Mouse (Mus musculus) layer of hippocampus, adult 18-20 months (tissue): ENCODE results near the gene Nrbf2. TPM values are rescaled to one million over a fixed set of nuclear protein-coding genes. Genes with fewer than 3 reads are reported as not detected.
A peak's percentile ranks its signal among the peaks of the same experiment; 100 is the strongest.

Experiments
- DNase-seq, 2 experiments: peaks; one replicate each; pipeline ENCODE4 v3.0.0; 2022; ENCODE audit warnings: low spot score in 2 of 2
- long read RNA-seq: library from polyadenylated mRNA; stranded (forward); transcript quantifications from one replicate; pipeline ENCODE4 v2.0.0, GENCODE M21; 2021
- total RNA-seq, 2 experiments: library from RNA; stranded (reverse); gene quantifications; 2 replicates each; pipeline ENCODE4 v1.2.3; 2021

Nrbf2 gene
- total RNA-seq: 10 to 100 TPM; 18.4 to 21.6 TPM
- long read RNA-seq, transcript Nrbf2-201 (4 exons, 1,813 nt): major isoform, 44 of 49 reads
- long read RNA-seq, partial matches to known transcripts: 0 of 49 reads
- long read RNA-seq, other reads (novel, unspliced or antisense): 5 of 49 reads

DNA sequence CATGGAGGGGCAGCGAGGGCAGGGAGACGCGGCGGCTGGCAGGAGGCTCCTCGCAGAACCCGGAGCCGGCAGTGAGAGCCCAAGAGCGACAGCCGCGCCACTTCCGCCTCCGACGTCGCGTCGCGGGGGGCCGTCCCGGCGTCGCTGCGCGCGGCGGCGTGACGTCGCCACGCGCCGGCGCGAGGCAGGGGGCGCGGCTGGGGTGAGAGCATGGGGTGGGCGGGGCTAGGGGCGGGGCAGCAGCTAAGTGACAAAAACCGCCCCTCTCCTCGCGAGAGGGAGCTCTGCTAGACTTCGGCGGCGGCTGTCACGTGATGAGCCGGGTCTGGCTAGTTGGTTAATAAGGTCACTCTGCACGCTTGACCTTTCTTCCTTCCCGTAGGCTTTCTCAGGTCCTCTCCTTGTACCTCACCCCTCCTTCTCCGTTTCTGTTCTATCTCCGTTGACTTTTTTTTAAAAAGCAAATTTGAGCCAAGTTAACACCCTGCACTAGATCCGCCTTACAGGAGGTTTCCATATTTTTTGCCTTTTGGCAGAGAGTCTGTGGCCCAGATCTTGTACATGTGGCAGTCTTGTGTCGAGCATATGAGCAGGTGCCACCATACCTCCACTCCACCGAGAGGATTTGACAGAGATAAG lies at the start of gene Nrbf2:
TSS of gene Nrbf2 (minus strand) at position 130 of the 639 bp plus-strand sequence.
- peak; percentile 61 to 83 for DNase-seq

- DNase-seq: no peak
Measured at GRCm38 (mm10) chr10:67330580-67330979, 45.5 kb upstream of the Nrbf2 start.

GRCm38 (mm10) chr10:67329661-67330060 lies 44.6 kb upstream of the Nrbf2 start:
- no peak for DNase-seq

- no peak for DNase-seq
Measured at GRCm38 (mm10) chr10:67328208-67328607, 43.1 kb upstream of the Nrbf2 start.

- no peak for DNase-seq
Measured at GRCm38 (mm10) chr10:67324036-67324435, 38.9 kb upstream of the Nrbf2 start.

- DNase-seq: no peak
Measured at GRCm38 (mm10) chr10:67321396-67321795, 36.3 kb upstream of the Nrbf2 start.

- peak in 1 of 2 experiments; percentile 4 for DNase-seq
Measured at GRCm38 (mm10) chr10:67320207-67320859, 35.2 kb upstream of the Nrbf2 start.

DNA sequence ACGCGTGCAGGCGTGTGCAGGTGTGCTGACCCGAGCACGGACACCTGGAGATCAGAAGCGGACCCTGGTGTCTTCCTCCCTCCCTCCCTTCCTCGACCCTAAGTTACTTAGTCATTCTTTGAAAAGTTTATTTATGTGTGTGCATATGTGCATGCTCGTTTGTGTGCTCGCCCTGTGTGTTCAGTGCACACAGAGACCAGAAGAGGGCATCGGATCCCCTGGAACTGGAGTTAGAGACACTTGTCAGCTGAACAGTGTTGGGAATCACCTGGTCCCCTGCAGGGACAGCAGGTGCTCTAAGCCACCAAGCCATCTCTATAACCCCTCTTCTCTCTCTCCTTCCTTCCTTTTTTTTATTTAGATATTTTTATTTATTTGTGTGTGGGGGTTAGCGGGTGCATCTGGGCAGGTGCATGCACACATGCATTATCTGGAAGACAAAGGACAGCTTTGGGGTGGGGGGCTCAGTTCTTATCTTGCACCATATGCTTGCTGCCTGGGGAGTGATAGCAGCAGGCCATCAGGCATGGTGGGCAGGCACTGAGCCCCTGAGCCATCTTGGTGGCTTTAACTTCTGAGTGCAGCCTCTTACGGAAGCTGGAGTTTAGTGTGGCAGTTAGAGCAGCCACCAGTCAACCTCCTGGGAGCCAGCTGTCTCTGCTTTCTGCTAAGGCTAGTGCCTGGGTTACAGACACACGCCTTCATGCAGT lies 34.1 kb upstream of the Nrbf2 start:
- no peak for DNase-seq

- peak in 1 of 2 experiments; percentile 5 for DNase-seq
Measured at GRCm38 (mm10) chr10:67317931-67318460, 32.9 kb upstream of the Nrbf2 start.

DNA sequence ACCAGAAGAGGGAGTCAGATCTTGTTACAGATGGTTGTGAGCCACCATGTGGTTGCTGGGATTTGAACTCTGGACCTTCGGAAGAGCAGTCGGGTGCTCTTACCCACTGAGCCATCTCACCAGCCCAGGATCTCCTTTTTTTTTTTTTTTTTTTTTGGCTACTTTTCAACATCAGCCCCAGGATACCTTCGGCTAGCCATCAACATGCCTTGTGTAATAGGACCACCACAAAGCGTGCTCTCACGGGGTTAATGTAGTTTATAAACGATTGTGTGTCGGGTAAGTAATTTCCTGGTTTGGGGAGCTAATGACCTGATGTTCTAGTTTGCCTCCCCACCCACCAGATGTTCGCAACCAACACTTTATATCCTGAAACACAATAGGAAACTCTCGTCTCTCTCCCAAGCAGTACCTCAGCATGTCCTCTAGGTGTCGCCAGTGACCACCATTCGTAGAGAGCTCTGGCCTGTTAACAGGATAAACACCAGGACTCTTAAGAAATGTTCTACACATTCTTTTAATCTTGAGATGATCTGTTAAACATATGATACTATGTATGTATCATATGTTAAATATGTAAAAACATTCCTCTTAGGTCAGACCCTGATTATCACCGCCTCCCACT lies 29.8 kb upstream of the Nrbf2 start:
- DNase-seq: peak in 1 of 2 experiments; percentile 66

DNA sequence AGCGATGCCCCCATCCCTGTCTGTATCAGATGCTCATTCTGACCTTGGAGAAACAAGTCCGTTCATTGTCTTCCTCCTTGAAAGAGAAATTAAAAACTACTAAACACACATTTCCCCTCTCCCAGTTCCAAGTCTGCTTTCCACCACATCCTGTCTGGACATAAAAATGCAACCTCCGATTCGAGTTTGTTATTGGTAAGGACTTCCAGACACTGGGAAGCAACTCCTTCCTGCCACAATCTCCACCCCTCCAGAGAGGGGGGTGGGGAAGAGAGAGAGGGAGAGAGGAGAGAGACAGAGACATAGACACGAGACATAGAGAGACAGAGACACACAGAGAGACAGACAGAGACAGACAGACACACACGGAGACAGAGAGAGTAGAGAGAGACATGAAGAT lies 27.4 kb upstream of the Nrbf2 start:
- DNase-seq: no peak

DNA sequence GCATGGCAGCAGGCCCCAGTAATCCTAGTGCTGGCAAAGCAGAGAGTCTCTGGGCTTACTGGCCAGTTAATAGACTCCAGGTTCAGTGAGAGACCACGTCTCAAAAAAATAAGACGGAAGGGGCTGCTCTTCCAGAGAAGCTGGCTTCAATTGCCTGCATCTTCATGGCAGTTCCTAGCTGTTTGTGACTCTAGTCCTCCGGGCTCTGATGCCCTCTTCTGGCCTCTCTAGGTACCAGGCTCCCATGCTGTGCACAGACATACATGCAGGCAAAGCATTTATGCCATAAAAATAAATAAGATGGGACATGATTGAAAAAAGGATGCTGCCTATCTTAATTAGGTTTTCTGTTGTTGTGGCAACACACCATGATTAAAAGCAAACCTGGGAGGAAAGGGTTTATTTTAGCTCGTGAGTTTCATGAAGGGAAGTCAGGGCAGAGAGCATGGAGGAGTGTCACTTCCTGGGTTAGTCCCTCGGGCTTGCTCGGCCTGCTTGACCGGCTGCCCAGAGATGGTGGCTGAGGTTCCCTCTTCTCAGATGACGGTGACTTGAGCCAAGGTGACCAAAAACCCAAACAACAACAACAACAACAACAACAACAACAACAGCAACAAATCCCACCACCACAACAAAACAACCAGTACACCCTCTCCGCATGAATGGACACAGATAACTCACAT lies 26.3 kb upstream of the Nrbf2 start:
- peak; percentile 19 to 73 for DNase-seq

- DNase-seq: no peak
Measured at GRCm38 (mm10) chr10:67309483-67310138, 24.5 kb upstream of the Nrbf2 start.

DNA sequence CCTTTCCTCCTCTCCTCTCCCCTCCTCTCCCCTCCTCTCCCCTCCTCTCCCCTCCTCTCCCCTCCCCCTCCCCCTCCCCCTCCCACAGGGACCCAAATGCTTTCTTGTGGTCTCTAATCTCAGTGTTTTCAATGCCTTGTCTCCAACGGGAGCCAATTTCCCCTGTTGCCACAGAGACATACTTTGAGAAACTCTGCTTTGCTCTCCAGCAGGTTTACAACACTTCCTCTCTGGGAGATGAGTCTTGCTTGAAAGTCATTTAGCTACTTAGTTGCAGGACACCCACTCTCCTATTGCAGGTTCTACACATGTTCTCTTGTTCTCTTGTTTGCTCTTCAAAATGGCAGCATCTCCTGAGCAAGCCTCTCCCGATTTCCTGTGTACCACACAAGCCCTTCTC lies 17.2 kb upstream of the Nrbf2 start:
- no peak for DNase-seq

DNA sequence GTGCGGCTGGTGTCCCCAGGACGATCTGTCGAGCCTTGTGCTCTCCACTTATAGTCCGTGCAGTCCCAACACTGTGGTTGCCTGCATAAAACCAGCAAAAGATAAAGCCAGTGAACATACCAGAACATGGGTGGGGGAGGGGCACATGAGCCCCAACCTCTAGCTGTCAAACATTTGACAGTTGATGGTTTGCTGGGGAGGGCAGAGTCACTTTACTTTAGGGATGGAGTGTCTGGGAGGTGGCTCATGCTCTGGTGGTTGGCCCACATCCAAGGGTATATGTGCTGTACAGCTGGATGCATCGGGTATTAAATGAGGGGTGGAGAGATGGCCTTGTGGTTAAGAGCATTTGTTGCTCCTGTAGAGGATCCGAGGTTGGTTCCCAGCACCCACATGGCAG lies 15.9 kb upstream of the Nrbf2 start:
- no peak for DNase-seq

GRCm38 (mm10) chr10:67299285-67299684 lies 14.2 kb upstream of the Nrbf2 start:
- no peak for DNase-seq

DNA sequence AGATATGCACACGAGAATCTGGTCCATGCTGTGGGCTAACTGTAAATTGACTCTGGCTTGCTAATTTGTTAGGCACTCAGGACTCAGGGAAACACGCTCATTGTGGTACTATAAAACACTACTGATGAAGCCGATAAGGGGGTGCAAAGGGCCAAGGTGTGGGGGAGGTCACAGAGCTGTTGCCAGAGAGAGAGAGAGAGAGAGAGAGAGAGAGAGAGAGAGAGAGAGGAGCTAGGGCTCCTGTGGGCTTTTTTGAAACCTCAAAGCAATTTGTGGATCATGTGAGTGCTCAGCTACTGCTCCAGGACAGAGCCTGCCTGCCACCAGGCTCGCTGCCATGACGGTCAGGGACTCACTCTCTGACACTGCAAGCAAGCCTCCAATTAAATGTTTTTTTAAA lies 13.8 kb upstream of the Nrbf2 start:
- no peak for DNase-seq

- DNase-seq: no peak
Measured at GRCm38 (mm10) chr10:67297175-67297855, 12.2 kb upstream of the Nrbf2 start.

DNA sequence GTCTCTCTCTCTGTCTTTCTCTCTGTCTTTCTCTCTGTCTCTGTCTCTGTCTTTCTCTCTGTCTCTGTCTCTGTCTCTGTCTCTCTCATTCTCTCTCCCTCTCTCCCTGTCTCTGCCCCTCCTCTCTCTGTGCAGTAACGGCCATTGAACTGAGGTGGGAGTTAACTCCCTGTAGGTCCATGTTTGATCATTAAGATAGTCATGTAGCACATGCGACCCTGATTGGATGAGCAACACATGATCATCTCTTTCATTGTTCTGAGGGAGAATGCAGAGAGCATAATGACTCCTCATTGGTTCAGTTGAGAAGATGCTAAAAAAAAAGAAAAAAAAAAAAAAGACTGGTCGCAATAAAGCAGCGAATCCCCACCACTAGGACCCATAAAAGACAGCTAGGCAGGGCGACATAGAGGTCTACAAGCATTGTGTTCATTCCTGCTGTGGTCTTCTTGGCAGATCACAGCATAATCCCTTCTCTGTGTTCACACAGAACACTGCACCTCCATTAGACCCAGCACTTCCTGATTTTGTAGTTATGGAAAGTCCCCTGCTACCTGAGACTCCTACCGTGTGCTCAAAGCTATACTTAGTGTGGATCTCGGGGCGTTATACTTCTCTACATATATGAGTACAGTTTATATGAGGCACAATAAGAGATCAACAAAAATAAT lies 11.5 kb upstream of the Nrbf2 start:
- no peak for DNase-seq
